Mouse (Mus musculus) stomach, postnatal 0 days (tissue): ENCODE measurements around the gene Gins2. TPM values are rescaled to one million over a fixed set of nuclear protein-coding genes. Genes with fewer than 3 reads are reported as not detected.

Experiments used
- ATAC-seq: fragments of 200-750 bp; cut with Nextera tagmentation; 2 replicates; pipeline ENCODE4 v1.8.0; 2017; ENCODE audit not compliant: low FRiP score, low TSS enrichment
- DNase-seq: peaks from one replicate; pipeline ENCODE4 v3.0.0-alpha.2; 2016; ENCODE audit warnings: low spot score
- H3K27ac ChIP-seq: fragments of 300-500 bp; sonication (generic); replicated peaks from 2 replicates; pipeline ENCODE4 v1.5.1; 2014; ENCODE audit warnings: mild to moderate bottlenecking, control low read depth
- H3K27me3 ChIP-seq: fragments of 300-500 bp; sonication (generic); 2 replicates; pipeline ENCODE4 v1.6.1; 2014; ENCODE audit warnings: low read length; ENCODE audit not compliant: control insufficient read depth, insufficient read depth
- H3K36me3 ChIP-seq: fragments of 300-500 bp; sonication (generic); 2 replicates; pipeline ENCODE4 v1.6.1; 2014; ENCODE audit warnings: low read length, mixed read lengths; ENCODE audit not compliant: control insufficient read depth, insufficient read depth
- H3K4me1 ChIP-seq: fragments of 300-500 bp; sonication (generic); replicated peaks from 2 replicates; pipeline ENCODE4 v1.6.1; 2014; ENCODE audit warnings: antibody characterized with exemption; ENCODE audit not compliant: control insufficient read depth, insufficient read depth
- H3K4me2 ChIP-seq: fragments of 300-500 bp; sonication (generic); replicated peaks from 2 replicates; pipeline ENCODE4 v1.6.1; 2014; ENCODE audit warnings: low read depth, mild to moderate bottlenecking, control low read depth, moderate library complexity
- H3K4me3 ChIP-seq: fragments of 300-500 bp; sonication (generic); 2 replicates; pipeline ENCODE4 v1.5.1; 2014; ENCODE audit warnings: low read depth, low read length, control low read depth
- H3K9ac ChIP-seq: fragments of 300-500 bp; sonication (generic); 2 replicates; pipeline ENCODE4 v1.6.1; 2014; ENCODE audit warnings: mild to moderate bottlenecking, low read length, control low read depth, mixed read lengths
- H3K9me3 ChIP-seq: fragments of 300-500 bp; sonication (generic); 2 replicates; pipeline ENCODE4 v1.6.1; 2016; ENCODE audit warnings: low read length; ENCODE audit not compliant: control insufficient read depth
- CTCF ChIP-seq: IDR thresholded peaks from 2 replicates; pipeline ENCODE4 v1.5.1; 2016; ENCODE audit warnings: antibody characterized with exemption, low read depth, mild to moderate bottlenecking, moderate library complexity
- EP300 ChIP-seq: optimal IDR thresholded peaks from 2 replicates; pipeline ENCODE3; 2016; ENCODE audit warnings: antibody characterized with exemption
- WGBS: fragments of 180-500 bp; shearing (Covaris S2); extraction: QIAGEN DNeasy Blood & Tissue Kit; methylation state at CpG from one replicate; pipeline ENCODE4 v1.1.7; 2014; 5-methylcytosine and 5-hydroxymethylcytosine counted together
- polyA plus RNA-seq: library from polyadenylated mRNA; unstranded; fragments of >200 nt; fragmentation: Nextera tagmentation; extraction: Ambion mirVana; gene quantifications from 2 replicates; pipeline ENCODE4 v1.2.1, GENCODE M21; 2015

The Gins2 gene
- polyA plus RNA-seq, 1 experiment from 2014 or later = 35.5 TPM

DNA sequence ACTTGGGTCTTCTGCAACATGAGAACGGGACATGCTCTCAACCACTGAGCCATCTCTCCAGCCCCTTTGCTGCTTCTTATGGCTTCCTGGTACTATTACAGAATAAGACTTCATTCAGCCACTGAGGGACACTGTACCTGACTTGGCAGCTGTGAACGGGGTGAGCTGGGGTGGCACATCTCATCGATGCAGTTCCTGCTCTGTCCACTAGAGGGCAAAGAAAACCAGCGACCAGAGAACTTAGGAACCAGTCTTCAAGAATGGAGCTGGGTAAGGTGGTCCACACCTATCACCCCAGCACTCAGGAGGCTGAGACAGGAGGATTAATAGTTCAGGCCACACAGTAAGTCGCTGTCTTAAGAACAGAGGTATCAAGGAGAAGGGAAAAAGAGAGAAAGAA, 6.9 kb upstream of the Gins2 start:
- Histone ChIP-seq H3K4me3 (no peak overlapping the region), H3K4me1 (peaks cover 3% of the 10 kb centered on the region; the same call in 1 of the 2 replicates), H3K36me3 (no peaks in the 10 kb centered on the region), H3K9me3 (no peaks in the 10 kb centered on the region), H3K9ac (no peak overlapping the region), H3K27ac (no peak overlapping the region), H3K4me2 (no peak overlapping the region), H3K27me3 (no peaks in the 10 kb centered on the region)
- TF ChIP-seq CTCF = peak; percentile 90
- no peak for TF ChIP-seq EP300
- ATAC-seq = no peak
- peak; percentile 77 for DNase-seq
- 13% methylated on average over 5 of the region's 5 CpGs for WGBS

DNA sequence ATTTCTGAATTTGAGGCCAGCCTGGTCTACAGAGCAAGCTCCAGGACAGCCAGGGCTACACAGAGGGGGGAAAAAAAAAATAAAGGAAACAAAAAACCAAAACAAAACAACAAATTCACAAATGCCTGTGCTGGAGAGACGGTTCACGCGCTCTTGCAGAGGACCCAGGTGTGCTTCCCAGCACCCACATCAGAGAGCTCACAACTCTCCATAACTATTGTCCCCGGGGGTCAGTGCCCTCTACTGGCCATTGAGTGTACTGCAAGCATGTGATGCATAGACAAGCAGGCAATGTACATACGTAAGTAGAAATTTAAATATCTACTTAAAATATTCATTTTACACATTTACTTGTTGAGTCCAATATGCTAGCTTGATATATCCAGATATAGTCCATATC, 5.5 kb upstream of the Gins2 start:
- WGBS = 88% methylated on average over 5 of the region's 5 CpGs
- Histone ChIP-seq H3K9me3 (no peaks in the 10 kb centered on the region), H3K9ac (no peak overlapping the region), H3K27ac (no peak overlapping the region), H3K4me3 (no peak overlapping the region), H3K27me3 (no peaks in the 10 kb centered on the region), H3K4me2 (no peak overlapping the region), H3K36me3 (no peaks in the 10 kb centered on the region), H3K4me1 (peaks cover 5% of the 10 kb centered on the region; the same call in 1 of the 2 replicates)
- TF ChIP-seq CTCF (peak; percentile 62), EP300 (no peak)
- DNase-seq = no peak
- no peak for ATAC-seq

- WGBS = 38% methylated on average over 10 of the region's 10 CpGs
- no peak overlapping the region for H3K27ac ChIP-seq
- peak; percentile 70 for DNase-seq
These were observed 2.6 kb upstream of the Gins2 start for GRCm38 (mm10) chr8:120591587-120592292.

GRCm38 (mm10) chr8:120589921-120590320, 817 bp upstream of the Gins2 start:
- DNase-seq (peak; percentile 57), ATAC-seq (no peak)
- peak overlapping the region; percentile 69 for H3K4me2 ChIP-seq
- peak overlapping the region; percentile 39; the same call in 1 of the 2 replicates for H3K4me3 ChIP-seq
- no peak for TF ChIP-seq EP300
- no peak for TF ChIP-seq CTCF
- no peaks in the 10 kb centered on the region for H3K27me3 ChIP-seq
- H3K9me3 ChIP-seq = no peaks in the 10 kb centered on the region
- H3K4me1 ChIP-seq = peaks cover 3% of the 10 kb centered on the region; the same call in 1 of the 2 replicates
- 51% methylated on average over 2 of the region's 2 CpGs for WGBS
- H3K27ac ChIP-seq = peak overlapping the region; percentile 58; the same call in 1 of the 2 replicates
- peak overlapping the region; percentile 14; the same call in 1 of the 2 replicates for H3K9ac ChIP-seq
- 0 out of 2 replicates have a peak, but pooled peaks cover 2% of the 10 kb centered on the region for H3K36me3 ChIP-seq

More at GRCm38 (mm10) chr8:120591587-120592292, 2.6 kb upstream of the Gins2 start:
- Histone ChIP-seq H3K36me3 (no peaks in the 10 kb centered on the region), H3K9me3 (no peaks in the 10 kb centered on the region), H3K4me2 (no peak overlapping the region), H3K9ac (no peak overlapping the region), H3K27me3 (no peaks in the 10 kb centered on the region), H3K4me1 (peaks cover 3% of the 10 kb centered on the region; the same call in 1 of the 2 replicates), H3K4me3 (no peak overlapping the region)
- TF ChIP-seq EP300 (no peak), CTCF (no peak)
- ATAC-seq = no peak

DNA sequence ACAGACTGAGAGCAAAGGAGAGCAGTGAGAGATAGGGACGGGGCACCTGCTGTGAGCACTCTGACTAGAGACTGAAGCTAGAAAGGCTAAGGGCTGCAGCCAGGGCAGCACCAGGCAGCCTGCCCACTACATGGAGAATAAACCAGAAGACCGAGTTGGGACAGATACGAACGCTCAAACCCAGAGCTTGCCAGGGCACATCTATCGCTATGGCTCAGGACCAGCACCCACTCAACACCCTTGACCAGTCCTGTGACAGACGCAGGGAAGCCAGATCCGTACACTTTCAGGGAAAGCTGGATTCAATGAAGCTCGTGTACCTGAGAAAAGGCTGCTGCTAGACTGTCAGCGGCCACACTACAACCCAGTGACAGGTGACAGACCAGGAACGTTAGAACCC, 3.6 kb downstream of the Gins2 start:
- 90% methylated on average over 10 of the region's 10 CpGs for WGBS

DNA sequence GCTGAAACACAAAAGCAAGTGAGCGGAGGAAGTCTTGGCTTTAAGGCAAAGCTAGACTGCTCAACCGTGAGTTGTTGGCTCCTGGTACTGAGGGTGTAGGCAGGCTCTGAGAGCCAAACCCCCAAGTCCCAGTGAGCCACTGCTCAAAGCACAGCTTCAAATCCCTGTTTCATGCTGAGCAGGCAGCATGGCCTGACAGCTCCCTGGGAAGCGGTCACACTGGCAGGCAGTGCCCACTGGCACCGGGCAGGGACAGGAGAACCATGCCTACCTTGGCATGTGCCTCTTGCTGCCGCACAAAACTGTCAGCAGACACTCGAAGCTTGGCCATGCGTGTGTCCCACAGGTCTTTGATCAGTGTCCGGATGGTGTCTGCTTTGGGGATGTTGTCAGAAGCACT, 7.3 kb downstream of the Gins2 start:
- Histone ChIP-seq H3K36me3 (peaks cover 30% of the 10 kb centered on the region), H3K9ac (no peak overlapping the region), H3K4me1 (no peaks in the 10 kb centered on the region), H3K4me3 (no peak overlapping the region), H3K4me2 (no peak overlapping the region), H3K9me3 (no peaks in the 10 kb centered on the region), H3K27me3 (no peaks in the 10 kb centered on the region), H3K27ac (no peak overlapping the region)
- 86% methylated on average over 8 of the region's 8 CpGs for WGBS
- DNase-seq = no peak
- TF ChIP-seq CTCF = no peak
- no peak for TF ChIP-seq EP300
- ATAC-seq = no peak

More for the DNA sequence above, 3.6 kb downstream of the Gins2 start:
- peaks cover 3% of the 10 kb centered on the region; the same call in 1 of the 2 replicates for H3K4me1 ChIP-seq
- H3K9ac ChIP-seq = no peak overlapping the region
- no peak for TF ChIP-seq CTCF
- no peak for TF ChIP-seq EP300
- H3K4me3 ChIP-seq = no peak overlapping the region
- DNase-seq (no peak), ATAC-seq (no peak)
- H3K4me2 ChIP-seq = no peak overlapping the region
- peaks cover 8% of the 10 kb centered on the region for H3K36me3 ChIP-seq
- no peaks in the 10 kb centered on the region for H3K27me3 ChIP-seq
- H3K9me3 ChIP-seq = no peaks in the 10 kb centered on the region
- no peak overlapping the region for H3K27ac ChIP-seq
